Mouse (Mus musculus) retina, adult 2 months (tissue): Measurements from ENCODE around the gene Cilp2.

ENCODE experiments used
- DNase-seq: peaks from one replicate; pipeline ENCODE4 v3.0.0-alpha.2; 2012; ENCODE audit warnings: low read depth, low spot score

The Cilp2 gene

DNA sequence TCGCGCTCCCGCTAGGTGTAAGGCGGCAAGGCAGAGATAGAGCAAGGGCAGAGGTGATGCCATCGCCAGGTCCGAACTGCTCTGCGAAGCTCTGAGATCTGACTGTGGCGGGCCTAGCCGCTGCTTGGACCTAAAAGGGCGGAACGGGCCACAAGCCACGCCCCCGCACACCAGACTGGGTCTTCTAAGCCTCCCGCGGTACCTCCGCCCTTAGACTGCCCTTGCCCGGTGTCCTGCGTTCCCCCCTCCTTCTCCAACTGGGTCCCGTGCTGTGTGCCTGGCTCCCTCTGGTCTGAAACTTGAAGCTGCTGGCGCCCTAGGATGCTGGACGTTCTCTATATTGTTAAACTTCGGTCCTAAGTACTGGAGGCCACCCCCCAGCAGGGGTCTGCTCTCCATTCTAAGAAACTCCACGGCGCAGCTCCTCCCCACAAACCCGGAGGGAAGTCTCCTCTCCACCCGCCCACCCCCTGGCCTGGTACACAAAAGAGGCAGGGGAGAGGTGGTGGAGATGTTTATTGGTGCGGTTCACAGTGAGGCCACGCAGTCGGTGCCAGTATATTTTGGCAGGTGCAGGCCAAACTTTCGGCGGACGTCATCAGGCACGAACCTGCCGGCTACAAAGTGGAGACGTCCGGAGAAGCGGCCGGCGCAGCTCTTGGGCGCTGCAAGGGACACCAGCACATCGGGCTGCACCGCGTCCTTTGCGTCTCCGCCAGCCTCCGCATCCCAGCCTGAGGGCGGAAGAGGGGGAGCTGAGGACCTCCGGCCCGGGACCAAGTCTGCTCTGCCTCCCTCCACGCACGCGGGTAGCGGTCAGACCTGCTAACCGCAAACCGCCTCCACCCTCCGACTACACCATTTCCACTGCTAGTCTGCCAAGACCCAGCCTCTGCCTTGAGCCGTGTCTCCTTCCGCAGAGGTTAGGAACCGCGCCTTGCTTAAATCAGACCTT is at the start of gene Cilp2:
TSS of gene Cilp2 (minus strand) at position 399 of the 955 bp plus-strand sequence.
- no peak for DNase-seq

DNA sequence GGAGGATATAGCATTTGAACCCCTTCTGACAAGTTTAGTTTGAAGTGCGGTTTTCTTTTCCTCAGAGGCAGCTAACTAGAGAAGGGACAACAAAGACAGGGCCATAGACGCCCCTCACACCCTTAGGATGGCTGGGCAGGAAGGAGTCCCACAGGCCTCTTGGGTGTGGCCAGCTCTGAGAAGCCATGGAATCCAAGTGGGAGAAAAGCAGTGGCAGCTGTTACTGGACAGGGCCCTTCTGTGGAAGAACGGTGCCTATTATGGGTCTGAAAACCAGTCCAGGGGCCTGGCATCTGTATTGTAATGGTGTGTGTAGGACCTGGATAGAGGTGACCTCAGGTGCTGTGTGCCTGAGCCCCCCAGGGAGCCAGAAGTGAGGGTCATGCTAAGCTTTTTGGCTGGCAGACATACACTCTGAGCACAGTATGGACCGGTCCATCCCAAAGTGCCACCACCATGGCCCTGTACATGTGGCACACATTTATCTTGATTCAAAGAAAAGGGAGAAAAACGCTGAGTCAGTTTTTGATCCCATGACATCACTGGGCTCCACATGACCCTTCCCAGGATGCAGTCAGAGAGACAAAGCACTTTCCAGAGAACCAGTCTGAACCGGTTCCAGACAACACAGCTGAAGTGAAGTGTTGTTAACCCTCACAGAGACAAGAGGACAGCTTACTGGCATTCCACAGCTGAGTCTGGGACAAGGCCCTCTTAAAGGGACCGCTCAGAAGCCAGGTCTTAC is 48.7 kb upstream of the Cilp2 start:
- DNase-seq = no peak

DNA sequence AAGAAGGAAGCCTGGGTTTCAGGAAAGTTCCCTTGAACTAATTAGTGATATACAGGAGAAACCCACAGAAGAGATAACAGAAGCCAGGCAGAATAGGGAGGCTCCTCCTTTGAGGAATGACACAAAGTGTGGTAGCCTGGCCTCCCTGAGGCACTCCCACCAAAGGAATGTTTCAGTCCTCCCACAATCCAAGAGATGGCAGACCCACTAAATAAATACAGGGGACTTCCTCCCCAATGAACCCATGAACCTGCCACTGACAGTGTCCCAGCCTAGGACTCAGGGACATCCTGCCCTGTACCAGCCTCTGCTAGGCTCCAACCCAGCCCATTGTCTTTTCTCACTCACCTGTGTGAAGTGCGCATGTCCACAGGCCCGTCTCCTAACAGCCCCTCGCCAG is 47.9 kb upstream of the Cilp2 start:
- no peak for DNase-seq

DNA sequence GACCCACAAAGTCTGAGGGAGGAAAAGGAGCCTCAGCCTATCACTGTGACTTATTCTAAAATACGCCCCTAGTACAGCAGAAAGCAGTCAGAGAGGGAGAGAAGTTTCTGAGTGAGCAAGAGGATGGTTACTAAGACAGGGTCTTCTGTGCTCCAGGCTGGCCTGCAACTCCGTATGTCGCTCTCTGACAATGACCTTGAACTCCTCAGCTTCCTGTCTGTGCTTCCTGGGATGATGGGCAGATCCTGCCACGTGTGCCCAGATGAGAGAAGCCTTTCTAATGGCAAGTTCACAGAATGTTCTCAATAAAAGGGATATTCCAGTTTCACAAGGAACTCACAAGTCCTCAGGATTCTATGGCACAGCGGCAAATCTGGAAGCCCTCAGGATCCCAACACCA is 47.1 kb upstream of the Cilp2 start:
- DNase-seq = no peak

DNA sequence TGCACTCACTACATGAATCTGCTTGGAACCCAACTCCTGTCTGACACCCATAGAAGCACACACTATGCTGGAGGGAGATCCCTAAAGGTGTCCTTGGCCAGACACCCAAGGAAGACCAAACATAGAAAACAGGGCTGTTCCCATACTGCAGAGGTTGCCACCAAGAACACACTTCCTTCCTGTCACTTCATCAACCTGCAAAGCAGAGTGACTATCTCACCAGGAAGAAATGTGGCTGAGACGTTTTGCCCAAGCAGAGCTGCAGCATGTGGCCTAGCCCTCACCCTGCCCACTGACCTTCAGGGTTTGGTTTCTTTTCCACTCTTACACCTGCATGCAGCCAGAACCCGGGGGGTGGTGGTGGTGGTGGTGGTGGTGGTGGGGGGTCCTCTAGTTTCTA is 46.3 kb upstream of the Cilp2 start:
- no peak for DNase-seq

DNA sequence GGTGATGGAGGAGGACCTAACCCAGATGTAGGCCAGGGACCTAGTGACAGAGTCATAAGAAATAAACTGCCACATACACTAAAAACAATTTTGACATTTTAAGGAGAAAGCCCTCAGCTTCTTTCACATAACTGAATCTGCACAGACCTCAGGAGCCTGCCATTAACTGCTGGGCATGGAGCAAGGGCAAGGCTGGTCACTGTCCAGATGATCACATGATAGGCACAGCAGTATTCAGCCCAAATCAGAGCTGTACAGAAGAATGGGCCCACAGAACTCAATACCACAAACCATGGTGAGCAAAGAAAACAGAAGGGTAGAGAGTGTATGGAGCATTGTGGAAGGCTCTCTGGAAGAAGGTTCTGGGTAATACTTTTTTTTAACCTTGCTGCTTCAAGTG is 39.4 kb upstream of the Cilp2 start:
- no peak for DNase-seq

DNA sequence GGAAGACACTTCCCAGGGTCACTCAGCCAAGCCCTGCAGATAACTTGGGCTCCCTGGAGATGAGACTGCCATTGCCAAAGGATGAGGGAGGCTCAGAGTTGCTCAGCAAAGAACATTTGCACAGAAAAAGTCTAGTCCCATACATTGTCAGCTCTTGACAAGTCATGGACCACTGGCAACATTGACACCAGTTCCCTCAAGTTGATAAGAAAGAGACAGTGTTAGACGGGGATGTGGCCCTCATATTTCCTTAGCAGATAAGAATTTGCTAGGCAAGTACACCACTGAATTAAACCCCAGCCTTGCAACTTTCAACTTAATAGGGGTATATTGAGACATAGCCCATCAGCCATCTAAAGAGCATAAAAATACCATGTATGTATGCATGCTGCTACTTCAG is 36.5 kb upstream of the Cilp2 start:
- DNase-seq = no peak

GRCm38 (mm10) chr8:69921141-69921540 is 33.7 kb upstream of the Cilp2 start:
- DNase-seq = no peak

GRCm38 (mm10) chr8:69919876-69920662 is 32.6 kb upstream of the Cilp2 start:
- DNase-seq = no peak

DNA sequence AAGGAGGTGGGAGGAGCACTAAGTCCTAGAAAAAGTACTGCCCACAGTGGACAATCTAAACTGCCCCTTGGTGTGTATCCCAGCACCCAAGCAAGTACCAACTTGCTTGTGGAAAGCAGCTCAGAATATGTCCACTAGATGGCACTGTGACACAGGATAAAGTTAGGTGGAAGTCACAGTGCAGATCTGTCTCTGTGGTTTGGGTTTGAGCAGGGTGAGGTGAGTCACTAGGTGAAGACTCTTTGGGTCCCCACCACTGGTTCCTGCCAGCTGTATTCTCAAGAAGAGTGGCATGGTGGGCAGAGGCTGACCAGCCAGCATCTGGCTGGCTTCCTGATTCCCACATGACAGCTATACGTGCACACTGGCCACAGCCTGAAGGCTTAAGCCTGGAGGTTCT is 31.5 kb upstream of the Cilp2 start:
- DNase-seq = peak; percentile 78

GRCm38 (mm10) chr8:69918506-69918905 is 31.0 kb upstream of the Cilp2 start:
- no peak for DNase-seq

DNA sequence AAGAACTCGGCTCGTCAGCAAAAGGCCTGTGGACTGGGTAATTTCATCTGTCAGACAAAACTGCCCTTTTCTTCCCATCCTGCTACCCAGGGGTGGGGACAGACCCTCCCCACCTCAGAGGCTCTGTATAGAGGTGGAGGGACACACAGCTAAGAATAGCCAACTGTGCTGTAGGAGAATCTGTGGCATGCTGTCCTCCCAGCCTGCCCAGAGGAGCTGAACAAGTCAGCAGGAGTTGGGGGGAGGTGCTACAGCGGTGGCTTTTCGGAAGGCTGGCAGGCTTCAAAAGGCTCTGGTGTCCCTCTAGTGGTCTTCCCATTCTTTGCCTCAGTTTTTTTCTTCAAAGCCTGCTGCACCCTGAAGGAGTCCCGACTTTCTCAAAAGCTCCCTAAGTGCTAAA is 28.3 kb upstream of the Cilp2 start:
- no peak for DNase-seq

GRCm38 (mm10) chr8:69914526-69914925 is 27.0 kb upstream of the Cilp2 start:
- no peak for DNase-seq

DNA sequence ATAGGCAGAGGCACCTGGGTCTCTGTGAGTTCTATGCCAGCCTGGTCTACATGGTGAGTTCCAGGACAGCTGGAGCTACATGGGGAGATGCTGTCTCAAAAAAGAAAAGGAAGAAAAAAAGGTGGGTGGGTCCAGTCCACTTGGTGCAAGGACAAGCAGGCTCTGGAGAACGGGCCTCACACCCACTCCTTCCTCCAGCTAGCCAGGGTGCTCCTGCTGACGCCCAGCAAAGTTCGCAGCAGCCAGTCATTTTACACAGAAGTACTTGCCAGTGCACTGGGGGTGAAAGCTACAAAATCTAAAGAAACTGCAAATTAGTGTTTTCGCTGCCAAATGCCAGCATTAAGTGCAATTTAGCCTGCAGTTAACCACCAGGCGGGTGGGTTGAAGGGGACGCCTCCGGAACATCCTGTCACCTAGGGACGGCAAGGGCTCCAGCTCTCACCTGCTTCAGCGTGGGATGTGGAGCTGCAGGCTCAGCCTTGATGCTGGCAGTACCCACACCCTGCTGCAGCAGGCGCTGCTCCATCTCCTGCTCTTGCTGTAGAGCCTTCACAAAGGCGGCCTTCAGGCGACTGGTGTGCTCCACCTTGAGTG is 25.1 kb upstream of the Cilp2 start:
- no peak for DNase-seq

DNA sequence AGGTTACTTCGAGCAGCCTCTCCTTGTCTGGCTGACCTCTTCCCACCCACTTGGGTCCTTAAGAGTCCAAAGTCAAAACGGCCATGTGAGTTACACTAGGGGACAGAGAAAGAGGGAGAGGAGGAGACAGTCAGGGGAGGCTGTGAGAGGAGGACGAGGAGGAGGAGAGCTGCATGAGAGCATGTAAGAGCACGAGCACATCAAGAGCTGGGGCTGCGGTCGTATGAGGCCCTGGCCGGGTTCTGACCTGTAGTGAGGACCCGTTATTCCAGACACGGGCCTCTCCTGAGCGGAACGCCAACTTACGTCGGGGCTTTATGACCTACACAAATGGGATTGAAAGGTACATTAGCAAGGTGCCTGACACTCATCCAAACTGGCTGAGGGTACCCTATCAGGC is 24.4 kb upstream of the Cilp2 start:
- no peak for DNase-seq

DNA sequence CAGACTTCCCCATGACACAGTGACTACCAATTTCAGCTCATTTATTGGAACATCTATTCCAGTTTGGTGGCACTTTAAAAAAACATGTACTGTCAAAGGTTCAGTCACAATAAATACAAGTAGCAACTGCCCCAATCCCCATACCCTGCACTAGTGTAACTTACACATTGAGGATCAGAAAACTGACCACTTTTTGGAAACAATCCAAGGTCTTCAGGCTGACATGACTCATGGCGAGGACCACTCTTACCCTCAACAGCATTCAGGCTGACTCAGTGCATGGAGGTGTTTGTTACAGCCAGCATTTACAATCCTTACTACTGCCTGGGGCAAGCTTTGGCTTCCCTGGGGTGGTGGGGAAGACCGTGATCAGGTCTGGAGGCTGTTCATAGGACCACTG is 19.6 kb upstream of the Cilp2 start:
- no peak for DNase-seq

DNA sequence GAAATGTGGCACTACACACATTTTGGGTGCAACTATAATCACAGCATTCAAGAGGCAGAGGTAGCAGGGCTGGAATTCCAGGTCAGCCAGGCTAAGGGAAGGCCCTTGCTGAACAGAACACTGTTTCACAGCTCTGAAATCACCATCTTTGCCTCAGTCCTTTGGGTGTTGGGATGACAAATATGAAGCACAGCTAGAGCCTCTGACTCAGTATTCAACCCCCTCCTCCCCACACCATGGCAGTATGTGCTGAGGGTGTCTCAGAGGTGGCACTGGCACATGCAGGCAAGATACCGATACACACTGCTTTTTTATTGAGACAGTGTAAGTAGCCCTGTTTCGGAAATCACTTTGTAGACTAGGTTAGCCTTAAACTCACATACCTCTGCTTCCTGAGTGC is 18.8 kb upstream of the Cilp2 start:
- DNase-seq = no peak

DNA sequence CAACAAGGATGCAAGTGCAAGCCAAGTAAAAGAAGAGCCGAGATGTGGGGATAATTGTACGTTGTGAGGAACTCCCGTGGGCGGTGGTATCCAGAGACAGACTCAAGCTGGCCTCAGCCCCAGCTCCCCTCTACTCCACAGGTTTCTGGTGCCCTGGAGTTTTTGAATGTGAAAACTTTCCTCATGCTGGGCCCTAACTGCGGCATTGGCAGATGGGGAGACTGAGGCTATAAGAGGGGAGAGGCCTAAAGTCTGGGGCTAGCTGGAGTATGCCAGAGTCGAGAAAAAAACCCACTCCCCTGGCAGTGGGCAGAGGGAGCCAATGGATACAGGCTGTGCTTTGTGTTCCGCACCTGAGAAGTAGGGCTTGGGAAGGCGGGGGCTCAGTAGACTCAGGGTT is 16.6 kb upstream of the Cilp2 start:
- no peak for DNase-seq

DNA sequence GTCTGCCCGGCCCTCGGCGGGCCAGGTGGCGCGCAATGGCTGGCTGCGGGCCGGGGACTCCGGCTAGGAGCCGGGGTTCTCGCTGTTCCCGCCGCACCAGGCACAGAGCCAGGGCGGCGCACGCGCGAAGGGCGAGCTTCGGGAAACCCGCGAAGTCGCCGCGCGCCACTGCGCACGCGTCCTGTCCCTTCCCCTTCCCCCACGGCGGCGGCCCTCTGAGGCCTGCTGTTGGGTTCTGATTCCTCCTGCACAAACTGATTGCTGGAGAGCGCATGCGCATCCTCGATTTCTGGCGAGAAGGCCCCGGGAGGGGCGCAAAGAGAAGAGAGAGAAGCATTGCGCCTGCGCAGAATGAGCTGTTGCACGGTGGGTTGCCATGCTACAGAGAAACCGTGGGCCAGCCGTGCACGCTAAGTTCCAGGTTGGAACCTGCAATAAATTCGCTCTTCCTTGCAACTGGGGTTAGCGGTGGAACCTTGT is 15.6 kb upstream of the Cilp2 start:
- DNase-seq = peak; percentile 97

GRCm38 (mm10) chr8:69902163-69903062 is 14.9 kb upstream of the Cilp2 start, which contains the start of the genes Tssk6, Ndufa13 and Yjefn3:
Gene Tssk6 (plus strand): TSS chr8:69902184.
Gene Ndufa13 (minus strand): TSS chr8:69902558.
Gene Yjefn3 (minus strand): TSS chr8:69902712.
- no peak for DNase-seq
